Comparison of ENCODE assay signal across 1 mouse cellular context in genomic region chr2:27538455-27539330, GRCm38 (mm10).
TF ChIP-seq lines count a peak whose summit lies in the region.

No protein-coding gene starts in this region.

TF ChIP-seq in MEL, 35 proteins besides CTCF, POLR2A, EP300 and RAD21:
- peak; percentile 55; the same call in 1 of the 2 replicates for TF ChIP-seq MXI1 (IDR thresholded peaks at IDR 0.05; ENCODE audit: low read depth, low read length)
- TF ChIP-seq MYC (IDR thresholded peaks at IDR 0.05; ENCODE audit: low read depth, low read length) = peak; percentile 72; the same call in 1 of the 2 replicates
- TF ChIP-seq USF1 (IDR thresholded peaks at IDR 0.05; ENCODE audit: low read depth, low read length) = peak; percentile 54; the same call in 1 of the 2 replicates
- peak; percentile 34; the same call in 1 of the 2 replicates for TF ChIP-seq MAX (IDR thresholded peaks at IDR 0.05; ENCODE audit: low read length)
- peak; percentile 97 for TF ChIP-seq TBP (IDR thresholded peaks at IDR 0.05; ENCODE audit: low read depth, low read length)
- TF ChIP-seq SIN3A (IDR thresholded peaks at IDR 0.05; ENCODE audit: low read length) = 0 out of 2 replicates have a peak, but pooled peaks have one; percentile 17
- peak; percentile 50; the same call in 1 of the 2 replicates for TF ChIP-seq ZNF384 (IDR thresholded peaks at IDR 0.05; ENCODE audit: low read depth, low read length)
- TF ChIP-seq POLR2AphosphoS2 (IDR thresholded peaks at IDR 0.05; ENCODE audit: low read length) = peak; percentile 53; the same call in 1 of the 2 replicates
TF ChIP-seq in MEL: peak in this region for 8; not testable (repeated sequence) for 27.
